Mouse (Mus musculus) neutrophil, adult 5-6 weeks (primary cell): ENCODE data around the gene Dync1i1. TPM values are rescaled to one million over a fixed set of nuclear protein-coding genes. Genes with fewer than 3 reads are reported as not detected.

Experiments used
- ATAC-seq: fragments of 151-379, 151-347 bp; 2 replicates; pipeline ENCODE4 v1.8.0; 2017; ENCODE audit warnings: mild to moderate bottlenecking, moderate TSS enrichment; ENCODE audit not compliant: insufficient number of reproducible peaks, poor library complexity, low FRiP score, severe bottlenecking; ENCODE audit errors: extremely low read depth
- total RNA-seq: library from RNA; stranded (forward); fragments of 200-1000 nt; gene quantifications from 2 replicates; pipeline ENCODE4 v1.2.3, GENCODE M21; 2017

The Dync1i1 gene
- total RNA-seq, 1 experiment from 2014 or later = not detected

GRCm38 (mm10) chr6:6005762-6006431 lies 280.5 kb downstream of the Dync1i1 start:
- ATAC-seq = no peak

- no peak for ATAC-seq
Measured at GRCm38 (mm10) chr6:6011364-6011763, 285.9 kb downstream of the Dync1i1 start.

- no peak for ATAC-seq
Measured at GRCm38 (mm10) chr6:6015616-6016015, 290.2 kb downstream of the Dync1i1 start.

GRCm38 (mm10) chr6:6016931-6017330 lies 291.5 kb downstream of the Dync1i1 start:
- no peak for ATAC-seq

GRCm38 (mm10) chr6:6023976-6024375 lies 298.5 kb downstream of the Dync1i1 start:
- no peak for ATAC-seq

- no peak for ATAC-seq
Measured at GRCm38 (mm10) chr6:6027664-6028063, 302.2 kb downstream of the Dync1i1 start.

GRCm38 (mm10) chr6:6038773-6039550 lies 313.5 kb downstream of the Dync1i1 start:
- ATAC-seq = no peak

- no peak for ATAC-seq
Measured at GRCm38 (mm10) chr6:6046729-6047424, 321.4 kb downstream of the Dync1i1 start.

GRCm38 (mm10) chr6:6052696-6053095 lies 327.3 kb downstream of the Dync1i1 start:
- ATAC-seq = no peak

- no peak for ATAC-seq
Measured at GRCm38 (mm10) chr6:6053946-6054345, 328.5 kb downstream of the Dync1i1 start.

GRCm38 (mm10) chr6:6058548-6058947 lies 333.1 kb downstream of the Dync1i1 start:
- ATAC-seq = no peak

GRCm38 (mm10) chr6:6067201-6067600 lies 341.8 kb downstream of the Dync1i1 start:
- no peak for ATAC-seq

- no peak for ATAC-seq
Measured at GRCm38 (mm10) chr6:6070015-6070414, 344.6 kb downstream of the Dync1i1 start.

- no peak for ATAC-seq
Measured at GRCm38 (mm10) chr6:6071038-6071437, 345.6 kb downstream of the Dync1i1 start.

- ATAC-seq = no peak
Measured at GRCm38 (mm10) chr6:6075940-6076447, 350.6 kb downstream of the Dync1i1 start.

- no peak for ATAC-seq
Measured at GRCm38 (mm10) chr6:6077234-6077633, 351.8 kb downstream of the Dync1i1 start.
